Mouse (Mus musculus) CH12.LX (cell line): Measurements from ENCODE around the gene Rer1. TPM values are rescaled to one million over a fixed set of nuclear protein-coding genes. Genes with fewer than 3 reads are reported as not detected.

Experiments used
- DNase-seq: peaks from one replicate; pipeline ENCODE4 v3.0.0-alpha.2; 2013; ENCODE audit errors: extremely low read depth
- H3K27ac ChIP-seq: 2 replicates; pipeline ENCODE4 v1.5.1; 2012; ENCODE audit warnings: low read depth, mild to moderate bottlenecking, control low read depth, moderate library complexity; ENCODE audit not compliant: insufficient read depth
- H3K27me3 ChIP-seq: replicated peaks from 2 replicates; pipeline ENCODE3; 2012; ENCODE audit warnings: inconsistent platforms
- H3K36me3 ChIP-seq, 2 experiments: replicated peaks in 1 of 2; 2 replicates each; pipeline versions ENCODE3 to v1.6.1; 2012; ENCODE audit warnings: inconsistent platforms in 1 of 2, low read length in 1 of 2, mild to moderate bottlenecking in 1 of 2, mixed read lengths in 1 of 2, moderate library complexity in 1 of 2; ENCODE audit not compliant: control insufficient read depth in 1 of 2, insufficient read depth in 1 of 2
- H3K4me1 ChIP-seq, 2 experiments: 2 replicates each; pipeline ENCODE4 v1.6.1; 2012; ENCODE audit warnings: inconsistent platforms in 1 of 2, moderate library complexity in 1 of 2; ENCODE audit not compliant: insufficient read depth in 2 of 2, control insufficient read depth in 1 of 2
- H3K4me2 ChIP-seq: 2 replicates; pipeline ENCODE4 v1.6.1; 2012; ENCODE audit warnings: low read depth, mild to moderate bottlenecking, control low read depth; ENCODE audit not compliant: poor library complexity, insufficient read depth, severe bottlenecking
- H3K4me3 ChIP-seq, 3 experiments: fragments of 150-350 bp in 1 of 3; sonication (generic) in 1 of 3; replicated peaks in 1 of 3; 2 replicates each; pipeline versions ENCODE3 to v1.5.1; 2011 to 2012; ENCODE audit warnings: low read depth in 2 of 3, low read length in 2 of 3, mild to moderate bottlenecking in 2 of 3, moderate library complexity in 2 of 3, control low read depth in 1 of 3, improper control_type of control experiment in 1 of 3, inconsistent platforms in 1 of 3, mixed read lengths in 1 of 3; ENCODE audit not compliant: poor library complexity in 1 of 3
- H3K79me2 ChIP-seq: replicated peaks from 2 replicates; pipeline ENCODE4 v1.6.1; 2012; ENCODE audit warnings: mild to moderate bottlenecking, moderate library complexity; ENCODE audit not compliant: control insufficient read depth, poor library complexity, insufficient read depth, severe bottlenecking; ENCODE audit errors: extremely low read depth
- H3K9ac ChIP-seq: 2 replicates; pipeline ENCODE4 v1.6.1; 2012; ENCODE audit warnings: low read depth, mild to moderate bottlenecking, control low read depth, moderate library complexity; ENCODE audit not compliant: insufficient read depth
- H3K9me3 ChIP-seq: replicated peaks from 2 replicates; pipeline ENCODE3; 2012; ENCODE audit warnings: low read length, inconsistent platforms, mixed read lengths
- JUND ChIP-seq: conservative IDR thresholded peaks from 2 replicates; pipeline ENCODE4 v1.6.1; 2011; ENCODE audit warnings: low read depth, low read length, improper control_type of control experiment
- TBP ChIP-seq: conservative IDR thresholded peaks from 2 replicates; pipeline ENCODE4 v1.6.1; 2011; ENCODE audit warnings: low read depth, low read length, improper control_type of control experiment
- USF2 ChIP-seq: conservative IDR thresholded peaks from 2 replicates; pipeline ENCODE4 v1.6.1; 2011; ENCODE audit warnings: low read depth, low read length, improper control_type of control experiment
- dilution Hi-C: fragments of 300-500 bp; cut with MboI; formaldehyde crosslinking; loops from 2 replicates; pipeline ENCODE4 v1.14.3; 2020; ENCODE audit warnings: low sequenced_read_pairs; ENCODE audit not compliant: extremely low pct_unique_long_range_greater_than_20kb, extremely low pct_ligation_motif_present
- in situ Hi-C: fragments of 300-500 bp; cut with MboI; formaldehyde crosslinking; loops from 3 replicates; pipeline ENCODE4 v1.14.3; 2019; ENCODE audit warnings: low sequenced_read_pairs, low pct_ligation_motif_present, low pct_unique_long_range_greater_than_20kb, mixed read lengths
- polyA plus RNA-seq: library from polyadenylated mRNA; unstranded; fragments of >175 nt; gene quantifications from 2 replicates; pipeline ENCODE4 v1.2.1, GENCODE M21; 2012; ENCODE audit warnings: low read depth; ENCODE audit not compliant: insufficient read length
- total RNA-seq, 2 experiments: library from RNA; depleted of rRNA; stranded (reverse); fragments of 300-350 nt in 1 of 2; fragments of >200 nt in 1 of 2; gene quantifications; 2 replicates each; pipeline ENCODE4 v1.2.3; 2012 to 2014

Gene Rer1
- total and polyA plus RNA-seq, 3 experiments: 126 to 221 (median 135) TPM

- Histone ChIP-seq H3K9me3 (peaks cover 25% of the 10 kb centered on the region), H3K36me3 (no peaks in the 10 kb centered on the region), H3K27ac (no peak overlapping the region), H3K4me2 (no peak overlapping the region), H3K4me1 (0 out of 4 replicates have a peak, but pooled peaks cover 0 to 3% of the 10 kb centered on the region in 2 experiments), H3K4me3 (no peak overlapping the region), H3K27me3 (peaks cover 89% of the 10 kb centered on the region), H3K9ac (no peak overlapping the region), H3K79me2 (no peaks in the 10 kb centered on the region)
- no peak for TF ChIP-seq TBP
- no peak for TF ChIP-seq USF2
- no peak for TF ChIP-seq JUND
- dilution Hi-C loops: loop anchor here (25.0 kb wide), 1 partner anchor 137 kb away; the partner anchor contains the start of gene Fam213b
- in situ Hi-C loops: no loop called here
- no peak for DNase-seq
Measured at GRCm38 (mm10) chr4:155024170-155025010, 61.8 kb downstream of the Rer1 start.

Other genes with a start within 250 kb of the Rer1 start
- gene Ttc34, start 248.9 kb downstream of the Rer1 start, total RNA-seq (2012; rRNA removed): not detected in 2 replicates
- gene Ttc34, start 248.9 kb downstream of the Rer1 start, total RNA-seq (2014; rRNA removed): not detected in 2 replicates
- gene Ttc34, start 248.9 kb downstream of the Rer1 start, polyA plus RNA-seq: not detected in 2 replicates
- 2.0 and 3.9 TPM in 2 replicates for gene Mmel1, start 216.8 kb downstream of the Rer1 start, total RNA-seq (2012; rRNA removed)
- gene Mmel1, start 216.8 kb downstream of the Rer1 start, total RNA-seq (2014; rRNA removed): 2.0 and 2.2 TPM in 2 replicates
- gene Mmel1, start 216.8 kb downstream of the Rer1 start, polyA plus RNA-seq: 0.70 and 0.71 TPM in 2 replicates
- gene Fam213b, start 187.2 kb downstream of the Rer1 start, total RNA-seq (2012; rRNA removed): 28.3 and 49.8 TPM in 2 replicates
- 6.1 and 7.5 TPM in 2 replicates for gene Fam213b, start 187.2 kb downstream of the Rer1 start, total RNA-seq (2014; rRNA removed)
- 5.5 and 7.0 TPM in 2 replicates for gene Fam213b, start 187.2 kb downstream of the Rer1 start, polyA plus RNA-seq
- 68.3 and 109 TPM in 2 replicates for gene Tnfrsf14, start 157.8 kb downstream of the Rer1 start, total RNA-seq (2012; rRNA removed)
- gene Tnfrsf14, start 157.8 kb downstream of the Rer1 start, total RNA-seq (2014; rRNA removed): 21.0 and 25.9 TPM in 2 replicates
- 19.8 and 20.0 TPM in 2 replicates for gene Tnfrsf14, start 157.8 kb downstream of the Rer1 start, polyA plus RNA-seq
- gene Hes5, start 125.5 kb downstream of the Rer1 start, total RNA-seq (2012; rRNA removed): 6.2 and 6.8 TPM in 2 replicates
- 2.1 and 2.7 TPM in 2 replicates for gene Hes5, start 125.5 kb downstream of the Rer1 start, total RNA-seq (2014; rRNA removed)
- gene Hes5, start 125.5 kb downstream of the Rer1 start, polyA plus RNA-seq: 1.5 and 1.7 TPM in 2 replicates
- gene Pank4, start 122.3 kb downstream of the Rer1 start, total RNA-seq (2012; rRNA removed): 30.6 and 34.7 TPM in 2 replicates
- 27.6 and 28.1 TPM in 2 replicates for gene Pank4, start 122.3 kb downstream of the Rer1 start, total RNA-seq (2014; rRNA removed)
- 22.4 and 23.2 TPM in 2 replicates for gene Pank4, start 122.3 kb downstream of the Rer1 start, polyA plus RNA-seq
- 0.38 and 0.47 TPM in 2 replicates for gene Plch2, start 29.6 kb downstream of the Rer1 start, total RNA-seq (2012; rRNA removed)
- gene Plch2, start 29.6 kb downstream of the Rer1 start, total RNA-seq (2014; rRNA removed): 0.04 and 0.09 TPM in 2 replicates
- 0.16 and 0.17 TPM in 2 replicates for gene Plch2, start 29.6 kb downstream of the Rer1 start, polyA plus RNA-seq
- 15.7 and 21.9 TPM in 2 replicates for gene Pex10, start 19.4 kb downstream of the Rer1 start, total RNA-seq (2012; rRNA removed)
- 9.2 and 10.2 TPM in 2 replicates for gene Pex10, start 19.4 kb downstream of the Rer1 start, total RNA-seq (2014; rRNA removed)
- gene Pex10, start 19.4 kb downstream of the Rer1 start, polyA plus RNA-seq: 14.2 and 15.6 TPM in 2 replicates
- gene Morn1, start 195 bp upstream of the Rer1 start, total RNA-seq (2012; rRNA removed): 7.1 and 8.7 TPM in 2 replicates
- 4.0 and 4.2 TPM in 2 replicates for gene Morn1, start 195 bp upstream of the Rer1 start, total RNA-seq (2014; rRNA removed)
- gene Morn1, start 195 bp upstream of the Rer1 start, polyA plus RNA-seq: 3.8 and 6.3 TPM in 2 replicates
- 9.9 and 10.1 TPM in 2 replicates for gene Ski, start 136.2 kb upstream of the Rer1 start, total RNA-seq (2012; rRNA removed)
- gene Ski, start 136.2 kb upstream of the Rer1 start, total RNA-seq (2014; rRNA removed): 3.3 and 4.1 TPM in 2 replicates
- gene Ski, start 136.2 kb upstream of the Rer1 start, polyA plus RNA-seq: 14.1 and 17.9 TPM in 2 replicates
- gene Faap20, start 163.4 kb upstream of the Rer1 start, total RNA-seq (2012; rRNA removed): 42.1 and 45.0 TPM in 2 replicates
- 24.1 and 31.0 TPM in 2 replicates for gene Faap20, start 163.4 kb upstream of the Rer1 start, total RNA-seq (2014; rRNA removed)
- gene Faap20, start 163.4 kb upstream of the Rer1 start, polyA plus RNA-seq: 35.7 and 36.4 TPM in 2 replicates